Mouse (Mus musculus): ENCODE data around the gene Cst6.
A peak's percentile ranks its signal among the peaks of the same experiment; 100 is the strongest.

The Cst6 gene

GRCm38 (mm10) chr19:5348526-5349501 lies 560 bp downstream of the Cst6 start:
- peak; percentile 50 for DNase-seq (ENCODE audit: low read depth, low spot score)

DNA sequence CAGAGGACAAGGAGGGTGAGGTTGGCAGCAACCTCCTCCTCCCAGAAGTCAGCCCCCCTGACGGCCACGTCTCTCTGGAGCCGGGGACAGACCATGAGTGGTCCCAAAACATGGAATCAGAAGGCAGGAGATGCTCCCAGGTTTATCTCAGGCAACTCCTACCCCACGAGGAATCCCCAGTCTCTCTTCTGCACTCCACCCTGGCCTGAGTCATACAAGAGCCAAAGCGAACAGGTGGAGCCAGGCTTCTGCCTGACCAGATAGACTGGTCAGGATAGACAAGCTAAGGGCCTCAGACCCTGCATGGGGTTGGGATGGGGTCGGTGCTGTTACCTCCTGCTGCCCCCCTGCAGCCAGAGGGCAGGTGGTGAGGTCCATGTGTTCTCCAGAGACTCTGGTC lies 1.3 kb downstream of the Cst6 start:
- DNase-seq (ENCODE audit: low read depth, low spot score): no peak

GRCm38 (mm10) chr19:5345297-5346131 lies 3.9 kb downstream of the Cst6 start:
- no peak for DNase-seq (ENCODE audit: low read depth, low spot score)

- DNase-seq (ENCODE audit: low read depth, low spot score): no peak
Observed at GRCm38 (mm10) chr19:5341360-5341759, 8.0 kb downstream of the Cst6 start.

- peak; percentile 89 for DNase-seq (ENCODE audit: low read depth, low spot score)
Observed at GRCm38 (mm10) chr19:5337975-5338374, 11.4 kb downstream of the Cst6 start.

GRCm38 (mm10) chr19:5335441-5335840 lies 13.9 kb downstream of the Cst6 start, which contains the start of gene Catsper1:
Gene Catsper1, plus strand, starts transcription at chr19:5335741.
- no peak for DNase-seq (ENCODE audit: low read depth, low spot score)

DNA sequence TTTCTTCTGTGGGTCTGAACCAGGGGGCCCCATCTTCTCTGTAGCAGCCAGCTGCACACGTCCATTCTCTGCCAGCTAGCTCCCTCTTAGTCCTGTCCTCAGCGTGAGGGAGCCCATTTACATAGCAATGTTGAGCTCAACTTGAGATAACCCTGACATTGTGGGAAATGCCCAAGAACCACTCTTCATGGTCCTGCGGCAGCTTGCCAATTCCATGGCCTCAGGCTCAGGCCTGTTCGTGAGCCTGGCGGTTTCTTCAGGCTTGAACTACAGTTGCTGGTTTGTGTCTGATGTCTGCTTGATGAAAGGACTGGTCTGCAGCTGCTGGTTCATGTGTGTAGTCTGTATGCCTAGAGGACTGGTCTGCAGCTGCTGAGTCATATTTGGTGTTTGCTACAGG lies 14.6 kb downstream of the Cst6 start:
- no peak for DNase-seq (ENCODE audit: low read depth, low spot score)

DNA sequence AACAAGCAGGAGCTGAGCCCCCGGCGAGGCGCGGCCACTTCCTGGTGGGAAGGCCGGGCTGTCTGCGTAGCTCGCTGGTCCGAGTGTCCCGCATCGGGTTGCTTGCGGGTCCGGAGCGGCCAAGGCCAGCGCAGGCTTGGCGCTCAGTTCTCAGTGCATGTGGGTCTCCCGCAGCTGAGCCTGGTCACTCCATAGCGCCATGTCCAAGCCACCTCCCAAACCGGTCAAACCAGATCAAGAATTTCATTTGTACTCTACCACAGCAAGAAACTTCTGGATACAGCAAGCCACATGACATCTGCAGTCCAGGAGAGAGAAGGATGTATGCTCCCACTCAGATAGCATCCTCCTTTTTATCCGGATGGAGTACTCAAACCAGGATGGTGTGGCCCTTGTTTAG lies 21.4 kb downstream of the Cst6 start:
- DNase-seq (ENCODE audit: low read depth, low spot score): no peak

- DNase-seq (ENCODE audit: low read depth, low spot score): peak; percentile 62
Observed at GRCm38 (mm10) chr19:5323801-5324200, 25.6 kb downstream of the Cst6 start.

GRCm38 (mm10) chr19:5313189-5313588 lies 36.2 kb downstream of the Cst6 start:
- no peak for DNase-seq (ENCODE audit: low read depth, low spot score)

DNA sequence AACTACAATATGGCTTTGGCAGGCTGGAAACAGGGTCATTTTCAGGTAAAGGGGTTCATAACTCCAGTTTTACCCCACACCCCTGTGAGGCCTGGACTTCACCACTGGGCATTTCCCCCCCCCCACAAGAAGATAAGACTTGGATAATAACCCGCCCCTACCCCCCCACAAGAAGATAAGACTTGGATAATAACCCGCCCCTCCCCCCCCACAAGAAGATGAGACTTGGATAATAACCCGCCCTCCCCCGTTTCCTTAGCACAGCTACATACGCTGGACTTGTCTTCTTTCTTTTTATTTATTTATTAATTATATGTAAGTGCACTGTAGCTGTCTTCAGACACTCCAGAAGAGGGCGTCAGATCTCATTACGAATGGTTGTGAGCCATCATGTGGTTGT lies 40.3 kb downstream of the Cst6 start:
- DNase-seq (ENCODE audit: low read depth, low spot score): peak; percentile 85

DNA sequence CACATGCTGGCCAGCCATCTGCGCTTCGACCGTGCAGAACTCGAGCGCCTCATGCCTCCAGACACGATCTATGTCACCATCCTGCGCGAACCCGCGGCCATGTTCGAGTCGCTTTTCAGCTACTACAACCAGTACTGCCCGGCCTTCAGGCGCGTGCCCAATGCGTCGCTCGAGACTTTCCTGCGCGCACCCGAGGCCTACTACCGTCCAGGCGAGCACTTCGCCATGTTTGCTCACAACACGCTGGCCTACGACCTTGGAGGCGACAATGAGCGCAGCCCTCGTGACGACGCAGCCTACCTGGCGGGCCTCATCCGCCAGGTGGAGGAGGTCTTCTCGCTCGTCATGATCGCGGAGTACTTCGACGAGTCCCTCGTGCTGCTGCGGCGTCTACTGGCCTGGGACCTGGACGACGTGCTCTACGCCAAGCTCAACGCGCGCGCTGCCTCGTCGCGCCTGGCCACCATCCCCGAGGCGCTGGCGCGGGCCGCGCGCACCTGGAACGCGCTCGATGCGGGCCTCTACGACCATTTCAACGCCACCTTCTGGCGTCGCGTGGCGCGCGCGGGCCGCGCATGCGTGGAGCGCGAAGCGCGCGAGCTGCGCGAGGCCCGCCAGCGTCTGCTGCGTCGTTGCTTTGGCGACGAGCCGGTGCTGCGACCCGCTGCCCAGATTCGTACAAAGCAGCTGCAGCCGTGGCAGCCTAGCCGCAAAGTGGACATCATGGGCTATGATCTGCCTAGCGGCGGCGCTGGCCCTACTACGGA lies 42.2 kb downstream of the Cst6 start:
- peak; percentile 92 for DNase-seq (ENCODE audit: low read depth, low spot score)

DNA sequence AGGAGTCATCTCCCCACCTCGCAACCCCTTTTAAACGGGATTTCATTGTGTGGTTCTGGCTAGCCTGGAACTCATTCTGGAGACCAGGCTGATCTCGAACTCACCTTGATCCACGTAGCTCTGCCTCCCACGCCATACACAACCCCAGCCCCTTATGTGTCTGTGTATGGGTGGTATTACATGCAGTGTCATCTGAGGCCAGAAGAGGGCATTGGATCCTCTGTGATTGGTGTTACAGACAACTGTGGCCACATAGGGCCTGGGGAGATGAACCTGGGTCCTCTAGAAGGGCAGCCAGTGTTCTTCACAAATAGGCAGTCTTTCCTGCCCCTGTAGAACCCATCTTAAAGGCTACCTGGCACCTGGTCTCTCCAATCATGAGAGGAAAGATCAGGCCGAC lies 43.1 kb downstream of the Cst6 start:
- peak; percentile 84 for DNase-seq (ENCODE audit: low read depth, low spot score)

- peak; percentile 88 for DNase-seq (ENCODE audit: low read depth, low spot score)
Observed at GRCm38 (mm10) chr19:5302455-5302854, 46.9 kb downstream of the Cst6 start.

GRCm38 (mm10) chr19:5300588-5300987 lies 48.8 kb downstream of the Cst6 start:
- DNase-seq (ENCODE audit: low read depth, low spot score): peak; percentile 83

GRCm38 (mm10) chr19:5297903-5298800 lies 51.2 kb downstream of the Cst6 start, which contains the start of gene Gal3st3:
Gene Gal3st3, plus strand, starts transcription at chr19:5298331.
- peak; percentile 34 for DNase-seq (ENCODE audit: low read depth, low spot score)

DNA sequence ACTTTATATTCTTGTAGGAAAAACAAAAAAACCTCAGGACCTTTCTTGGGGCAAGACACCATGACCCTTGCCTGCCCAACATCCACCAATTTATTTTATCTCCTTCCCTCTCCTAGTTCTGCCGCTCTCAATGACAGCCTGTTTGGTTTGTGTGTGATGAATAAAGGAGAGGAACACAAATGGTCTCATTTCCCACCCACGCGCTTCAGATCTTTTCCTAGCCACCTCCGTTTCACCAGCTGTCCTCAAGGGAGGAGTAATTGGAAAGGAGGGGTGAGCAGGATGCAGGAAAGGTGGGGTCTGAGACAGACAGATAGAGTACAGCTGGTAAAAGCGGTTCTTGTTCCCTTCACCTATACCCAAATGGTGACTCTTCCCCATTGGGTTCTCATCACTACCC lies 52.7 kb downstream of the Cst6 start:
- no peak for DNase-seq (ENCODE audit: low read depth, low spot score)

DNA sequence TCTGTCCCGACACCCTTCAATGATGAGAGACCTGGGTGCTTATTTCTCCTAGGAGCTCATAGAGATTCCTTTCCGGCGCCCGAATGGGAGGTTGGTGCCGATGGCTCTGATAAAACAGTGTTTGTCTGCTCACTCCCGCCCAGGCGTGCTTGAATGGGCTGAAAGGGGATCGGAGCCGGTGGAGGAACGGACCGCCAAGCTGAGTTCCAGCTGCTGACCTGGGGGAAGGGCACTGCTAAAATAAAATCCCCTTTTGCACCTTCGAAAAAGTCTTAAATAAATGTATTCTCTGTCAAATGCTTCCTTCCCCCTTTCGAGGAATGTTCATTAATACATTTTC lies 53.7 kb downstream of the Cst6 start:
- DNase-seq (ENCODE audit: low read depth, low spot score): no peak

DNA sequence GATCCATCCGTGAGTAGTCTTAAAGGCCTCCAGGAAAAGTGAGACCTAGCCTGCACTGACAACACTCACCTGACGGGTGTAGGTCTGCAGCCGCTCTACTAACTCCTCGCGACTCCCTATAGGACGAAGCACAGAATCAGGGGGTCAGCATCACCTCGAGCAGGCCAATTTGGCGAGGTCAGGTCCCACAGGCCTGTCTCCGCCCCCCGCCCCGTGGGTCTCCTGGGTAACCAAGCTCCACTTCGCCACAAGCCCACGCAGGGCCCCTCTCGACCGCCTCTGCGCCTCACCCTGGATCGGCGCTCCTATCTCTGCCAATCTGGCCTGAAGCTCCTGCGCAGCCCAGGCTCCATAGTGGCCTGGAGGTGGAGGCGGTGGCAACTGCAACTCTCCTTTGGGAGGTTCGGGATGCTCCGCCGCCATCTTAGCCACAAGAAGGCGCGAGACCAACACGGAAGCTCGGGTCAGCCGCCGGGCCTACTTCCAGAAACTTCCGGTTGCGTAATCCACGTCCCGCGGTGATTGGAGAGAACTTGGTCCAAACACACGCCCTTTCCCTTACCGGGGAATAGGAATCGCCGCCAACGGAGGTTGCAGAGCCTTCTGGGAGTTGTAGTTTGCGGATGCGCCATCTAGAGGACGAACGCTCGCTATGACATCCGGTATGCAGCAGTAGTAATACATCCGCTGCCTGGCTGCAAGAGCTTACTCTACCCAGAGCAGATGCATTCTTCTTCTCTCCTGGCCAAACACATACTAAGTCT lies 54.2 kb downstream of the Cst6 start, which contains the start of gene Sf3b2:
Gene Sf3b2 (minus strand): TSS at position 484 of the 764 bp plus-strand sequence.
- DNase-seq (ENCODE audit: low read depth, low spot score): peak; percentile 100

Data from ZHBTc4 (cell line).